Mouse (Mus musculus) macrophage (primary cell): Measurements from ENCODE around the gene Mrgpra3. TPM values are rescaled to one million over a fixed set of nuclear protein-coding genes. Genes with fewer than 3 reads are reported as not detected.

Source experiments
- H3K27ac ChIP-seq: fragments of 350-480 bp; formaldehyde crosslinking; 2 replicates; pipeline ENCODE4 v1.9.0; 2021
- H3K36me3 ChIP-seq: fragments of 350-480 bp; formaldehyde crosslinking; 2 replicates; pipeline ENCODE4 v1.9.0; 2021; ENCODE audit errors: inconsistent target
- H3K4me3 ChIP-seq: fragments of 350-480 bp; formaldehyde crosslinking; 2 replicates; pipeline ENCODE4 v1.9.0; 2021; ENCODE audit errors: inconsistent target
- H3K79me2 ChIP-seq: fragments of 350-480 bp; formaldehyde crosslinking; 2 replicates; pipeline ENCODE4 v1.9.0; 2021; ENCODE audit errors: inconsistent target
- WGBS: methylation state at CpG from one replicate; pipeline ENCODE4 v1.1.7; 2026; ENCODE audit warnings: inconsistent platforms; ENCODE audit not compliant: missing documents; 5-methylcytosine and 5-hydroxymethylcytosine counted together
- polyA plus RNA-seq: library from polyadenylated mRNA; stranded (reverse); fragments of 250-400 nt; gene quantifications from 3 replicates; pipeline ENCODE4 v1.2.4, GENCODE M21; 2018; ENCODE audit warnings: inconsistent platforms
- total RNA-seq, 78 experiments: library from RNA; depleted of rRNA; stranded (reverse); fragments of 250-400 nt; gene quantifications; 1 replicate in 9 of 78; 2 replicates in 24 of 78; 3 replicates in 43 of 78; 4 replicates in 2 of 78; pipeline ENCODE4 v1.2.4; 2018; ENCODE audit warnings: inconsistent platforms in 56 of 78

The Mrgpra3 gene
- not detected for total RNA-seq (2018; cell fraction: chromatin; rRNA removed)
- total RNA-seq (2018; cell fraction: cytosol; rRNA removed) = not detected
- not detected for total RNA-seq (2018; cell fraction: nucleus; rRNA removed)
- polyA plus RNA-seq = not detected in 3 replicates

DNA sequence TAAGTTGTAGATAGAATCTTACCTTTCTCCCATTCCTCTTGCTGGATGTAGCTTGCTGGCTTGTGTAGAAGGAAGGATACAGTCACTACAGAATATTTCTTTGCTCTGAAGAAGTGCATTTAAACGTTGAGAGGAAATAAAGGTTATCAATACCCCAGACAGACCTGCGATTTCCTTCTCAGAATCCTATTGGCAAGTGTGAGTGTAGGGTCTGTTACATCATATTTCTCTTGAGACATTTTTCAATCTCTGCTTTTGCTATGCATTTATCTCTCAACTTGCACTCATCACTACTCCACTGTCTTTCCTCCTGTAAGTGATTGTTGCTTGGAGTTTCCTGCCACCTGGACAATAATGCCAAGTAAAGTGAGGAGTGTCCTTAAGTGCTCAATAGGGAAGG, at the start of gene Mrgpra3:
Gene Mrgpra3, minus strand, starts transcription at position 101 of the 400 bp plus-strand sequence.
- WGBS = 75% methylated on average over 2 of the region's 2 CpGs
- Histone ChIP-seq H3K79me2 (no peaks in the 10 kb centered on the region), H3K36me3 (no peaks in the 10 kb centered on the region), H3K27ac (no peak within 1 kb of the TSS), H3K4me3 (no peak within 1 kb of the TSS)

Other genes with a start within 250 kb of the Mrgpra3 start
- not detected in 3 replicates for gene Mrgpra1, start 247.1 kb downstream of the Mrgpra3 start, polyA plus RNA-seq
- gene Mrgpra2a, start 149.2 kb downstream of the Mrgpra3 start, polyA plus RNA-seq = not detected in 3 replicates
- gene Mrgpra2b, start 72.5 kb downstream of the Mrgpra3 start, polyA plus RNA-seq = 0.60 TPM in 1 of 3 replicates, not detected in the others